Mouse (Mus musculus) kidney, adult 11 months (tissue): Measurements from ENCODE around the gene Slitrk1.

Source experiments
- DNase-seq: peaks from one replicate; pipeline ENCODE4 v3.0.0; 2022

The Slitrk1 gene

DNA sequence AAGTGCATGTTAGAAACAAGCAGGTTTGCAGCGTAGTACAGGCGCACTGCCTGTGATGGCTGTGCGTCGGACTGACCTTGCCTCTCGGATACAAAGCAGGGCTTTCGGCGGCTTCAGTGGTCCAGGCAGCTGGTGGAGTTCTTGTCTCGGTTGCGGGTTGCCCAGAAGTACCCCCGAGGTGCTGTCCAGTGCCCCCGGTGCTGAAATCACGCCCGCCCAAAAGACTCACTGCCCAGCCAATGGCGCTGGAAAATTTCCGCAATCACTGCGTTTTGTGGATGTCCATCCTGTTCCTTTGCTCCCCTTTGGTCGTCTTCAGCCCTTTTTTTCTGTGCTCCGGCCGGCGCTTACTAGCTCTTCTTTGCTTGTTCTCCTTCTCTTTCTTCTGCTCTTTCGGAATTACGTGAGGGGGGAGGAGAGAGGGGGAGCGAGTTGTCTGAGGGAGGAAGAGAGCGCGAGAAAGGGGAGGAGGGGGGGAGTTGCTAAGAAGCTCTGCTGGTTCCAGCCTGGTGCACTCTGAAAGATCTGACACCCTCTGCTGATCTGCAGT, at the start of gene Slitrk1:
Gene Slitrk1, minus strand, starts transcription at position 445 of the 550 bp plus-strand sequence.
- DNase-seq: peak; percentile 4

GRCm38 (mm10) chr14:108935777-108936176, 21.8 kb upstream of the Slitrk1 start:
- DNase-seq: no peak

- no peak for DNase-seq
Measured at GRCm38 (mm10) chr14:108914336-108914735, 378 bp upstream of the Slitrk1 start.

DNA sequence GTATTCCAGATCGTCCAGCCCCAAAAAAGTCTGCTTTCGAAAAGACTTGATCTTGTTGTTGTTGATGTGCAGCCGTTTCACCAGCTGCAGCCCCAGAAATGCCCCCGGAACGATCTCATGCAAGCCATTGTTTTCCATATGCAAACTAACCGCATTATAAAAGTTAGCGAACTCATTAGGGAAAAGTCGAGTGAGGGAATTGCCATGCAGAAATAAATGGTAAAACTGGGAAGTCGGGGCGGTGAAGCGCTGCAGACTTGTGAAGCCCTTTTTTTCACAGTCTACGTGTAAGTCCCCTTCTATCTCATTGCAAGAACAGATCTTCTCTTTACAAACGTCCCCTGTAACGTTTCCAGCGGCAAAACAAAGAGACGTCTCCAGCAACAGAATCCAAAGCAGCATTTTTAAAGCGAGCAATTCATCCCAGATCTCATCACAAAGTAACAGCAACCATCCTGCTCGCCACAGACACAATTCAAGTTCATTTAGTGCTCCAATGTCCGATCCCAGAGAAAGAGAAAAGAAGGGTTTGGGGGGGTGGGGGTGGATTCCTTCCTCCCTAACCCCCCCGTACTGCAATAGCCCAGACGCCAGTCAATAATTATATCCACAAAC, 975 bp downstream of the Slitrk1 start:
- no peak for DNase-seq

- peak; percentile 7 for DNase-seq
Measured at GRCm38 (mm10) chr14:108912021-108912875, 1.7 kb downstream of the Slitrk1 start.

DNA sequence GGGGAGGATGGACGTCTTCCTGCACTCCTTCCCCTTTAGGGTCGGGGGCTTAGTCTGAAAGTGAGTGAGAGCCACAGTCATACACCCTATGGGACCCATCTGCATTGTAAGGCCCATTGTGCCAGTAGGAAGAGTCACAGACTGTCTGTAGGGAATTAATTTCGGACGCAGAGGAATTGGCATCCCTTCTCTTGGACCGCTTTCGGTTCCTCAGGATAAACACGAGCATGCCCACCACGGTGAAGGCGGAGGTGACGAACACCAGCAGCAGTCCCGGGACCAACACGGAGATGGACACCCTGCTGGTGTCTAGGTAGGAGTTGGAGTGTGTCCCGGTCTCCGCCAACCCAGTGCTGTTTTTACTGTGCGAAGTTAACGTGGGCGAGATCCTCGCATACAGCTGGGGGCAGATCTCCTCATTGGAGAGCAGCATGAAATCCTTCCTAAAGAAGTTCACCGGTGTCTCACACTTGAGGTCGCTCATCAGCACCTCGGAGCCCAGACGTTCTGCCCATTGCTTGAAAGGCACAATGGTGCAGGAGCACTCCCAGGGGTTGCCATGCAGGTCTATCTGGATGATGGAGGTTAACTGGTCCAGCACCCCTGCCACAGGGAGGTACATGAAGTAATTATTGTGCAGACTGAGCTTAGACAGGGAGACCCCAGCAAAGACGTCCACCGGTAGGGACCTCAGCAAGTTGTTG, 2.7 kb downstream of the Slitrk1 start:
- DNase-seq: no peak

- DNase-seq: peak; percentile 45
Measured at GRCm38 (mm10) chr14:108910449-108911137, 3.4 kb downstream of the Slitrk1 start.

GRCm38 (mm10) chr14:108909336-108909953, 4.5 kb downstream of the Slitrk1 start:
- DNase-seq: no peak

- DNase-seq: no peak
Measured at GRCm38 (mm10) chr14:108898601-108899000, 15.4 kb downstream of the Slitrk1 start.

DNA sequence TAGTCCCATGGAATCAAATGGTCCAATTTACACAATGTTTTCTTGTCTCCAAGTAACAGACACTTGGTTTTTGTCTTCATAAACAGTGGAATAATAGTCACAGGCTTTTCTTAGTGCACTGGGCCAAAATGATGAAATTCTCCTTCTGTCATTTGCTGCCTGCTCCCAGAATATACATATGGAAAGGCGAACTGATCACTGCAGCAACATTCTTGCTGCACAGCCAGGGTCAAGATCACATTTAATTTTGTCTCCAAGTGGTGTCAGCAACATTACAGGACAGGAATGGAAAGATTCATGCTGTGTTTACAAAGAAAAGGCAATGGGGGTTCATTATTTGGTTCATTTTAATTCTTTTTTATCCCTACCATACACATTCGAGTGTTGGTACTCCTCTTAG, 18.5 kb downstream of the Slitrk1 start:
- DNase-seq: no peak

- DNase-seq: no peak
Measured at GRCm38 (mm10) chr14:108867816-108868215, 46.1 kb downstream of the Slitrk1 start.

DNA sequence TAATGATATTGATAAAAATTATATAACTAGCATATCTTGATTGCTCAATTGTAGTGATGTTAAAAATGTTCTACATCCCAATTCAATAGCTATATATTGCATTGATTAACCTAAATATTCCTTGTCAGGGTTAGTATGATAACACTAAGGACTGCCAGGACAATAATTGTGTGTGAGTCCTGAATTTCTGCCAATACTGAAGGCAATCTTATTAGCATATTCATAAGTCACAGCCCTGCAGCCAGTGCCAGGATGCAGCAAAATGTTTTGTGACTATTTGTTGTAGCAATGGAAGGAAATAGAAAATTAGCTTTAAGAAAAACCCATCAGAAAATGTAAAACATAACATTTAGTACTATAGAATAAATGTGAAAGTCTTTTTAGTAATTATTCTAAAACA, 49.3 kb downstream of the Slitrk1 start:
- no peak for DNase-seq

DNA sequence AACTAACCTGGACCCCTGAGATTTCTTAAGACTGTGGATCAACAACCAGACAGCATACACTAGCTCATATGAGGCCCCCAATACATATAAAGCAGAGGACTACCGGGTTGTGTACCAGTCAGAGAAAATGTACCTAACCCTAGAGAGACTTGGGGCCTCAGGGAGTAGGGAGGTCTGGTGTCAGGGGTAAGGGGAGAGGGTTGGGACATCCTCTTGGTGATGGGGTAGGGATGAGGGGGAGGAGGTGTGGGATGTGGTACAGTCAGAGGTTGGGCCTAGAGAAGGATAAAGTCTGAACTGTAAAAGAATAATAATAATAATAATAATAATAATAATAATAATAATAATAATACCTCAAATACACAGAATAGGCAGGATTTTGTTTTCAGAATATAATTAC, 54.6 kb downstream of the Slitrk1 start:
- DNase-seq: no peak
